Mouse (Mus musculus) kidney, embryonic 14.5 days (tissue): Measurements from ENCODE around the gene Enox1. TPM values are rescaled to one million over a fixed set of nuclear protein-coding genes. Genes with fewer than 3 reads are reported as not detected.

Source experiments
- ATAC-seq: fragments of 200-750 bp; cut with Nextera tagmentation; 2 replicates; pipeline ENCODE4 v1.8.0; 2017; ENCODE audit warnings: moderate number of reproducible peaks, mild to moderate bottlenecking, moderate TSS enrichment, moderate library complexity; ENCODE audit not compliant: low FRiP score, low TSS enrichment
- H3K27ac ChIP-seq: fragments of 300-500 bp; sonication (generic); 2 replicates; pipeline ENCODE4 v1.5.1; 2014; ENCODE audit warnings: low read depth, mild to moderate bottlenecking, low read length, moderate library complexity, mixed read lengths
- H3K27me3 ChIP-seq: fragments of 300-500 bp; sonication (generic); 2 replicates; pipeline ENCODE4 v1.6.1; 2014; ENCODE audit warnings: mild to moderate bottlenecking, low read length; ENCODE audit not compliant: control insufficient read depth, insufficient read depth
- H3K36me3 ChIP-seq: fragments of 300-500 bp; sonication (generic); 2 replicates; pipeline ENCODE4 v1.6.1; 2014; ENCODE audit warnings: low read length, mixed read lengths; ENCODE audit not compliant: control insufficient read depth, insufficient read depth
- H3K4me1 ChIP-seq: fragments of 300-500 bp; sonication (generic); 2 replicates; pipeline ENCODE4 v1.6.1; 2014; ENCODE audit warnings: low read length, mixed read lengths; ENCODE audit not compliant: control insufficient read depth, insufficient read depth
- H3K4me2 ChIP-seq: fragments of 300-500 bp; sonication (generic); replicated peaks from 2 replicates; pipeline ENCODE4 v1.6.1; 2014; ENCODE audit warnings: low read depth, mild to moderate bottlenecking, low read length
- H3K4me3 ChIP-seq: fragments of 300-500 bp; sonication (generic); 2 replicates; pipeline ENCODE4 v1.5.1; 2014; ENCODE audit warnings: mild to moderate bottlenecking, low read length
- H3K9ac ChIP-seq: fragments of 300-500 bp; sonication (generic); 2 replicates; pipeline ENCODE4 v1.6.1; 2014; ENCODE audit warnings: low read depth, mild to moderate bottlenecking, low read length, moderate library complexity
- H3K9me3 ChIP-seq: fragments of 300-500 bp; sonication (generic); 2 replicates; pipeline ENCODE4 v1.6.1; 2016; ENCODE audit warnings: low read length; ENCODE audit not compliant: control insufficient read depth
- WGBS: fragments of 180-500 bp; shearing (Covaris S2); extraction: QIAGEN DNeasy Blood & Tissue Kit; methylation state at CpG from one replicate; pipeline ENCODE4 v1.1.7; 2014; 5-methylcytosine and 5-hydroxymethylcytosine counted together
- polyA plus RNA-seq: library from polyadenylated mRNA; unstranded; fragments of >200 nt; fragmentation: Nextera tagmentation; extraction: Ambion mirVana; gene quantifications from 2 replicates; pipeline ENCODE4 v1.2.1, GENCODE M21; 2014

Enox1 gene
- polyA plus RNA-seq, 1 experiment from 2014 or later, result 7.0 TPM

GRCm38 (mm10) chr14:77273721-77274120 is 117.2 kb downstream of the Enox1 start:
- H3K27ac ChIP-seq, result no peak overlapping the region
- H3K4me1 ChIP-seq, result 0 out of 2 replicates have a peak, but pooled peaks cover 4% of the 10 kb centered on the region
- ATAC-seq, result no peak
- H3K4me2 ChIP-seq, result no peak overlapping the region
- H3K9ac ChIP-seq, result no peak overlapping the region
- whole genome bisulfite sequencing, result 49% methylated on average over 6 of the region's 6 CpGs
- H3K9me3 ChIP-seq, result no peaks in the 10 kb centered on the region
- H3K36me3 ChIP-seq, result no peaks in the 10 kb centered on the region
- no peak overlapping the region for H3K4me3 ChIP-seq
- no peaks in the 10 kb centered on the region for H3K27me3 ChIP-seq

- 0 out of 2 replicates have a peak, but pooled peaks cover 4% of the 10 kb centered on the region for H3K4me1 ChIP-seq
- no peaks in the 10 kb centered on the region for H3K36me3 ChIP-seq
- no peak overlapping the region for H3K27ac ChIP-seq
- H3K9ac ChIP-seq, result no peak overlapping the region
- no peaks in the 10 kb centered on the region for H3K27me3 ChIP-seq
- WGBS, result 97% methylated on average over 6 of the region's 6 CpGs
- no peak overlapping the region for H3K4me3 ChIP-seq
- no peak overlapping the region for H3K4me2 ChIP-seq
- no peak for ATAC-seq
- H3K9me3 ChIP-seq, result no peaks in the 10 kb centered on the region
Observed at GRCm38 (mm10) chr14:77275607-77276006, 119.0 kb downstream of the Enox1 start.

- no peaks in the 10 kb centered on the region for H3K9me3 ChIP-seq
- no peaks in the 10 kb centered on the region for H3K27me3 ChIP-seq
- H3K4me1 ChIP-seq, result no peaks in the 10 kb centered on the region
- H3K9ac ChIP-seq, result no peak overlapping the region
- ATAC-seq, result peak; percentile 96
- H3K36me3 ChIP-seq, result no peaks in the 10 kb centered on the region
- H3K4me3 ChIP-seq, result no peak overlapping the region
- H3K4me2 ChIP-seq, result no peak overlapping the region
- H3K27ac ChIP-seq, result no peak overlapping the region
- 30% methylated on average over 4 of the region's 4 CpGs for WGBS
Observed at GRCm38 (mm10) chr14:77279143-77279542, 122.6 kb downstream of the Enox1 start.

DNA sequence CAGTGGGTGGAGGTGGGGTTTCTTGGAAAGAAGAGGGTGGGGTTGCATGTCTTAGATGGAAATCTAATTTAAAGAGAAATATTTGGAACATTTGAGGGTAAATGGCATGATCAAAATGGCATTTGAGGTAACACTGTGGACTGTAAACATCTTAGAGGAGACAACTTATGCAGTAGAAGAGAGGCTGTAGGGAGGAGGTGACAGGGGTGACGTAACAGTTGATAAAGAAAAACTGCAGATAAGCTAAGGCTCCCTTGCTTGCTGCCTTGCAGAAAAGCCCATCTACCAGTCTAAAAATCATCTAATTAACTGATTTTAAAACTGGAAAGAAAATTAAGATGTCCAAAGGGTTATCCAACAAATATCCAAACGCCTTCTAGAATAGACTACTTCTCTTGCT is 123.9 kb downstream of the Enox1 start:
- WGBS, result 82% methylated on average over 2 of the region's 2 CpGs

DNA sequence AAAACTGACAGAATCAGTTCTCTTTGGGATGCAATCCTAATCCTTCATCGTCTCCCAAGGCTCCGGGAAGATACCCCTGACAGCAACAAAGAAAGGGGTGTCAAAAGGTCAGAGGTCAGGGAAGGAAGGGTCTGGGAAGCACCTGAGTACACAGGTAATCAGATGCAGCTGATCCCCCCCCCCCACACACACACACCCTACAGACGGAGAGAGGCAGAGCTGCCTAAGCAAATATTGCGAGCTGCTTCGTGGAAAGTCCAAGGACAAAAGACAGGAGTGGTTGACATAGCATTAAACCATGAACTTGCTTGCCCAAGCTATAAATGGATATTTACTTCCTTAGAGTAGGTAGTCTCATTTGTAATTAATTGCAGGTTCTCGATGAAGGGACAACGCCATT is 124.3 kb downstream of the Enox1 start:
- no peaks in the 10 kb centered on the region for H3K9me3 ChIP-seq
- ATAC-seq, result no peak
- H3K4me2 ChIP-seq, result no peak overlapping the region
- H3K4me1 ChIP-seq, result no peaks in the 10 kb centered on the region
- H3K27ac ChIP-seq, result no peak overlapping the region
- H3K36me3 ChIP-seq, result no peaks in the 10 kb centered on the region
- no peaks in the 10 kb centered on the region for H3K27me3 ChIP-seq
- WGBS, result 51% methylated on average over 7 of the region's 7 CpGs
- no peak overlapping the region for H3K4me3 ChIP-seq
- no peak overlapping the region for H3K9ac ChIP-seq

More for the DNA sequence above, 123.9 kb downstream of the Enox1 start:
- Histone ChIP-seq H3K27ac (no peak overlapping the region), H3K4me3 (no peak overlapping the region), H3K9ac (no peak overlapping the region), H3K4me2 (no peak overlapping the region), H3K4me1 (no peaks in the 10 kb centered on the region), H3K27me3 (no peaks in the 10 kb centered on the region), H3K9me3 (no peaks in the 10 kb centered on the region), H3K36me3 (no peaks in the 10 kb centered on the region)
- no peak for ATAC-seq

DNA sequence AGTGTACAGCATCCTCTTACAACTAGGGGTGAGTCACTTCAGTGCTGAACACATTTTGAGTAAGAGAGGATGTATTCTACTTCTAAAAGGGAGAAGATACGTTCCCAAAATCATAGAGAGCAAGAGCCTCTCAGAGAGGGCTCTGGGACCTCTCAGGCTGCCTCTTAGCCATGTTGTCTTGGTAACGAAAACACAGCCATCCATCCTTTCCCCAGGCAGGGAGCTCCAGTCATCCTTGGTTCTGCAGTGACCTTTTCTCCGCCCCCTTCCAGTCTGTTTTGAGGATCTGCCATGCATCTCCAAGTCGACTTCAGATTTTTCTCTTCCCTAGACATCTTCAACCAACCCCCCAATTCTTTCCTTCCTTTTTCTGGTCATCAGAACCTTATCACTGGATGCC is 127.4 kb downstream of the Enox1 start:
- Histone ChIP-seq H3K9ac (no peak overlapping the region), H3K4me1 (no peaks in the 10 kb centered on the region), H3K9me3 (no peaks in the 10 kb centered on the region), H3K36me3 (no peaks in the 10 kb centered on the region), H3K27me3 (no peaks in the 10 kb centered on the region), H3K4me3 (no peak overlapping the region), H3K4me2 (no peak overlapping the region), H3K27ac (no peak overlapping the region)
- ATAC-seq, result no peak
- 75% methylated on average over 4 of the region's 4 CpGs for WGBS

- no peak overlapping the region for H3K9ac ChIP-seq
- H3K4me1 ChIP-seq, result no peaks in the 10 kb centered on the region
- no peaks in the 10 kb centered on the region for H3K27me3 ChIP-seq
- 85% methylated on average over 3 of the region's 3 CpGs for WGBS
- no peak overlapping the region for H3K27ac ChIP-seq
- H3K4me3 ChIP-seq, result no peak overlapping the region
- H3K36me3 ChIP-seq, result no peaks in the 10 kb centered on the region
- no peaks in the 10 kb centered on the region for H3K9me3 ChIP-seq
- H3K4me2 ChIP-seq, result no peak overlapping the region
- no peak for ATAC-seq
Observed at GRCm38 (mm10) chr14:77285453-77285852, 128.9 kb downstream of the Enox1 start.

DNA sequence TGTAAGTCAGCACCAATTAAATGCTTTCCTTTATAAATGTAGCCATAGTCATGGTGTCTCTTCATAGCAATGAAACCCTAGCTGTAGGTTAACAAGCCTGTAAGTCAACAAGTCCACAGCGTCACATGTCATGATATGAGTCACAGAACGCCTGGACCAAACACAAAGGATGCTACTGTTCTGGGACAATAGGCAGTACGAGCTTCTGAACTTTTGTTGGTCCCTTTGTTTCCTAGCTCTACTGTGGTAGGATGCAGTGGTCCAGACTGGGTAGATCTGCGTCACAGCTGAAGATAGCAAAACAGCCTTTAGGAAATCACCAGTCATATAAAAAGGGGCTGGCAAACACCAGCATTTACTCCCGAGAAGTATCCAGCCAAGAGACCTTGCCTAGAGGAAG is 135.2 kb downstream of the Enox1 start:
- Histone ChIP-seq H3K9ac (no peak overlapping the region), H3K4me3 (no peak overlapping the region), H3K27me3 (no peaks in the 10 kb centered on the region), H3K4me1 (no peaks in the 10 kb centered on the region), H3K4me2 (no peak overlapping the region), H3K36me3 (no peaks in the 10 kb centered on the region), H3K27ac (no peak overlapping the region), H3K9me3 (no peaks in the 10 kb centered on the region)
- 93% methylated on average over 5 of the region's 5 CpGs for WGBS
- ATAC-seq, result no peak

DNA sequence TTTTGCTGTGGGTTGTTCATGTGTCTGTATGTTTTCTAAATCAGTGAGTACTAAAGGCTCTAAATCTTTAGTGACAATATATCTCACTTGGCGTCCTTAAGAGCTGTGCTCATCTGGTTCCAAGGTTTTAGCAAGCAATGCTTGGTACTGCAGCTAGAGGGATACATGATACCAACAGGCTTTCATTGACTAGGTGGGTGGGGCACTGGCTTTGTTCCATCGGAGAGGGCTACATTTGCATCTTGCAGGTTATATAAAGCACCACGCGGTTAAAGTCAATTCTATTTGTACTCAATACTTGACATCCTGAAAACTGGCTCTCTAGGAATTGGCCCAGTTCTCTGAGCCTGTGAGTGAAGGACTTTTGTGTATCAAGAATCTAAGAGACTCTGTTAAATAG is 140.5 kb downstream of the Enox1 start:
- no peak overlapping the region for H3K9ac ChIP-seq
- H3K9me3 ChIP-seq, result no peaks in the 10 kb centered on the region
- no peak for ATAC-seq
- H3K4me3 ChIP-seq, result no peak overlapping the region
- WGBS, result 63% methylated on average over 4 of the region's 4 CpGs
- no peaks in the 10 kb centered on the region for H3K4me1 ChIP-seq
- no peak overlapping the region for H3K4me2 ChIP-seq
- H3K27ac ChIP-seq, result no peak overlapping the region
- H3K27me3 ChIP-seq, result no peaks in the 10 kb centered on the region
- H3K36me3 ChIP-seq, result no peaks in the 10 kb centered on the region

DNA sequence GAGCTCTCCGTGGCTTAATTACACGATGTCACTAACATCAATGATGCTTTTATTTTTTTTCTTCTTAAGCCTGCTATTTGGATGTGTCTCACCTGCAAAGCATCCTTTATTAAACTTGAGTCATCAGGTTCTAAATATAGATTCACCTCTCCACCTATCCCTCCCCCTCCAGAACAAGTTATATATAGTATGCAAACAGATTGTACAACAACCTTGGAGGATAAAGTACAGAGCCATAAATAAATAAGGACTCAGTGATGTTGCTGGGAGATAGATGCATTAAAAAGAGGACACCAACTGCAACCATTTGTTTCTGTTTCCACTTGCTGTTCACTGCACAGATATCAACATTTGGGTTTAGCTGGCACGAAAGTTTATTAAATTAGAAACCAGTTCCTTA is 141.8 kb downstream of the Enox1 start:
- Histone ChIP-seq H3K27me3 (no peaks in the 10 kb centered on the region), H3K9ac (no peak overlapping the region), H3K36me3 (no peaks in the 10 kb centered on the region), H3K4me1 (no peaks in the 10 kb centered on the region), H3K9me3 (no peaks in the 10 kb centered on the region), H3K4me3 (no peak overlapping the region), H3K4me2 (no peak overlapping the region), H3K27ac (no peak overlapping the region)
- 96% methylated on average over 3 of the region's 3 CpGs for WGBS
- ATAC-seq, result no peak
